Mouse (Mus musculus) kidney, adult 8-10 months (tissue): ENCODE results near the gene Ddb2.

Source experiments
- DNase-seq, 2 experiments: peaks; one replicate each; pipeline ENCODE4 v3.0.0; 2022

Ddb2 gene

GRCm38 (mm10) chr2:91236601-91237510, at the start of gene Ddb2:
Gene Ddb2, minus strand, starts transcription at chr2:91236982.
- peak; percentile 87 to 91 for DNase-seq

- DNase-seq: peak; percentile 40 to 74
Observed at GRCm38 (mm10) chr2:91285885-91286505, 49.2 kb upstream of the Ddb2 start.

GRCm38 (mm10) chr2:91284375-91285199, 47.8 kb upstream of the Ddb2 start:
- DNase-seq: no peak

- no peak for DNase-seq
Observed at GRCm38 (mm10) chr2:91283972-91284371, 47.2 kb upstream of the Ddb2 start.

DNA sequence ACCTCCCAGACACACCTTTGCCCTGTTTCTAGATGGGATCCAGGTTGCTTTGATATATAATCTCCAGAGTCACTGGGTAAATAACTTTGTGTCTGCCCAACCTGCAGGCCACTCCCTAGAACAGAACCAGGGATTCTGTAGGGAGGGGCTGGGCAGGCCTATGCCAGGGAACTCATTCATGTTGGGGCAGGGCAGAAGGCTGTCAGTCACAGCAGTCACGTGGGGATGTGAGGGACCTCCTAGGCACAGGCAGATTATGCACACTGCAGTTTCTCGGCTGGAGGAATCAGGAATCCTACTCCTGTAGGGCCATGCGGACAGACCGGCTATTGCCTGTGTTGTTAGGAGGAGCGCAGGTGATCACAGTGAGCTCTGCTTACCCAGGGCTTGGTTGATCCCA, 44.6 kb upstream of the Ddb2 start:
- no peak for DNase-seq

- DNase-seq: no peak
Observed at GRCm38 (mm10) chr2:91279372-91279755, 42.6 kb upstream of the Ddb2 start.

DNA sequence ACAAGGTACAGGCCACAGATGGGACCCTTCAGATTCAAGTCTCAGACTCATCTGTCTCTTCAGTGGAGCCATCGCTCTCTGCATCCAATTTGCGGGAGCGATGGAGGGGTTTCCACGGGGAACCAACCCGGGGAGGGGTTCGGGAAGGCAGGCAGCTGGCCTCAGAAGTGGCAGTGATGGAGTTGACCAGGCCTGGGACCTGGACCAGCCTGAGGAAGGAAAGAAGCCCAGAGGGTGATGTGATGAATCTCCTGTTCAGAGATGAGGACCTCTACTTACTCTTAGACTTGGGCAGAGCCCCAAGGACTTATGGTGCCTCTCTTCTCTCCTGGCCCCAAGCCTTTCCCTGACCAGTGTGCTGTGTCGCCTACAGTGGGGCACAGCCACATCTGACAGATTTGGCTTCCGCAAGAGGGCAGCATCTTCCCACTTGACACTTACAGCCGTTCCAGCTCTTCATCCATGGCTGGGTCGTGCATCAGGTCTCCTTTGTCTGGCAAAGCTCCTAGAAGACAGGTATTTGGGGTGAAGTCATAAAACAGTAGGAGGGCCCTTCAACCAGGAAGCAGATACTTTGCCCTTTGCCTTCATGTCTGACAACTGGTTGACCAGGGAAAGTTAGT, 42.1 kb upstream of the Ddb2 start:
- DNase-seq: peak in 1 of 2 experiments; percentile 62

DNA sequence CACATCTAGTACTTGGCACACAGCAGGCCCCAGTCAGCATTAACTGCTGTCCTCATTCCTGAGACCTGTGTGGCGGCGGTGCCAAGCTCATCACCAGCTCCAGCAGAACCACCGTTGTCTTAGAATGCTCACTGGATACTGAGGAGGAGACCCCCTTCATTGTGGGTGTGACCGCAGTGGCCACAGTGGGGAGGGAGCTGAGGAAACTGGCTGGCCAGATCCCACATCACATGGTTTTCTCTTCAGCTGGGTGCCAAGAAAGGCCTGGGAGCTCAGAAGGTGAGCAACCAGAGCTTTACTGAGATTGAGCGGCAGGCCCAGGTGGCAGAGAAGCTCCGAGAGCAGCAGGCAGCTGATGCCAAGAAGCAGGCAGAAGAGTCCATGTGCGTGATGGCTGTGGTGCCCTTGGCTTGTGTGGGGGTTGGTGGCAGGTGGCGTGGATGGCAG, 32.9 kb upstream of the Ddb2 start:
- DNase-seq: no peak

DNA sequence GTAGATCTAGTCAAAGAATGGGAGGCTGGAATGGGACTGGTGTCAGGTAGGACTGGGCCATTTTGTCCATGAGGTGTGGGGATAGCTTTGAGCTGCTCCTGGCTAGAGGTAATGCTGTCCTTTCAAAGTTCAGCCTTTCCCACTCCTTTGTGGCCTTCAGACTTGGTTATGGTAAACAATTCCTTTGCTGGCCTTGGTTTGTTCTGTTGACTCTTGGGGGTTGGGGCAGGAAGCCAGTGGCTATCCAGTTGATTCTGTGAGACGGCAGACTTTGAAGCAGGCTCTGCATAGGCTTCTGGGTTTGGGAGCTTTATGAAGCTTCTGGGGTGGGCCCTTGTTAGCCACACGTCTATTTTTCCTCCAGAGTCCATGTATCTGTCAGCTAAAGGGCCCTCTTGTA, 31.9 kb upstream of the Ddb2 start:
- DNase-seq: no peak

DNA sequence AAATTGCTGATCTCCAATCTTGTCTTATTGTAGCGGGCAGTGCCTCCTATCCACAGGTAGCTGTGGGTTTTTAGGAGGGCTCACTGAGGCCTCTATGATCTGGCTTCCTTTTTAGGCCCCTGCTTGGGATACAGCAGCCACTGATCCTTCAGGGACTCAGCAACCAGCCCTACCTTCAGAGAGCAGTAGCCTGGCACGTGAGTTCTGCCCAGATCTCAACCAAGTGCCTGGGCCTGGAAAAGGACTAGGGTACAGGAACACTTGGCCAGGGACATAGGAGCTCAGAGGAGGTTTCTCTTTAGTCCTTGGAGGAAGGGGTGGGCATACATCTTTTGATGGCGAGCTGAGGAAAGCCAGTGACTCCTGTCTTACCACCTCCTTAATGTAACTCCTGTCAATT, 31.3 kb upstream of the Ddb2 start:
- DNase-seq: no peak

DNA sequence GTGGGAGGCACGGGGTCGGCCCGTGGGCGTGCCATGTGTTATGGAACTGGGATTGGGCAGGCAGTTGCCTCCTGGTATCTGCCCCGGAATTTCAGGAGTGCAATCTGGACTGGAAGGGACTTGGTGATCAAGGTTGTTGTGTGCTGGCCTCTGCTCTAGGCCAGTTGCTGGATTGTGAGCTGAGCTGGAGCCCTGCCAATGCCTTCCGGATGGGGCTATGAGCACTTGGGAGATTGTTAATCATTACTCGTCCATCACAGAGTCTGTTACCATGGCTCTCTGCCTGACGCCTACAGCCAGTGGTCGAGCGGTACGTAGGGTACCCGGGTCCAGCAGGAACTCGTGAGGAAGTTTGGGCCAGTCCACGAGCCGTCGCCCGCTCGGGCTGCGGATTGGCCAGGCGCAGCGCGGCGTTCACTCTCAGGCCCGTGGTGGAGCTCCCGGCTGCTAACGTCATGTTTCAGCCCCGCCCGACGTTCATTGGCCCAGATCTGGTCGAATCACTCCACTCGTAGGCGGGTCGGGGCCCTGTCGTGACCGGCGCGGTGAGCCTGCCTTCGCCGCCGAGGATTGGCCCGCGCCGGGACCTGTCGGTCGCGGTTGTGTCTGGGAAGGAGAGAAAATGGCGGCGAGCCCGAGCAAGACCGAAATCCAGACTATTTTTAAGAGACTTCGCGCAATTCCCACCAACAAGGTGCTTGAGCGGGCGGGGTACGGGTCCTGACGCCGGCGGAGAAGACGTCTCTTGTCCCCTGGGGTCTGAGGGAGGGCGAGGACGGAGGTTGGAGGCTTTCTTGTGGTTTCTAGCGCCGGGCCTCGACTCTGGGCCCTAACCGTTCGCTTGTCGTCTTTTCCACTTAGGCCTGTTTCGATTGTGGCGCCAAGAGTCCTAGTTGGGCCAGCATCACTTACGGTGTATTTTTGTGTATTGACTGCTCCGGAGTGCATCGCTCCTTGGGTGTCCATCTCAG, 28.2 kb upstream of the Ddb2 start, which contains the start of gene Arfgap2:
Gene Arfgap2, plus strand, starts transcription at position 264 of the 971 bp plus-strand sequence.
- peak; percentile 99 for DNase-seq

GRCm38 (mm10) chr2:91263692-91264660, 27.2 kb upstream of the Ddb2 start:
- no peak for DNase-seq

DNA sequence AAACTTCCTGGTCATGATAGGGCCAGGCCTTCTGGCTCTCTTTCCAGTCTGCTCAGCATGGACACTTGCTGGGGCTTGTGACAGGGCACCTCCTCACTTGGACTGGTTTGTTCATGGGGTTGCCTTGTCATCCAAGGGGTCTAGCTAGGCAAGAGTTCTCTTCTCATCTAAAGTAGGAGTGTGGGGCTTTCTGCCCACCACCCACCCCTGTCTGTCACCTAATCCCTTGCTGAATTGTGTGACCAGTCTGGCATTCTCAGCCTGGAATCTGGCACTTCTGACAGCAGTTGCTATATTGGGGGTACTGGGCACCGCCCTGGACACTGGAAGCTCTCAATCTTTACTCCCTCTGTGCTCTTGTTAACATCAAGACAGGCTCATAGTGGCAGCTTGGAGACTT, 22.7 kb upstream of the Ddb2 start:
- no peak for DNase-seq

DNA sequence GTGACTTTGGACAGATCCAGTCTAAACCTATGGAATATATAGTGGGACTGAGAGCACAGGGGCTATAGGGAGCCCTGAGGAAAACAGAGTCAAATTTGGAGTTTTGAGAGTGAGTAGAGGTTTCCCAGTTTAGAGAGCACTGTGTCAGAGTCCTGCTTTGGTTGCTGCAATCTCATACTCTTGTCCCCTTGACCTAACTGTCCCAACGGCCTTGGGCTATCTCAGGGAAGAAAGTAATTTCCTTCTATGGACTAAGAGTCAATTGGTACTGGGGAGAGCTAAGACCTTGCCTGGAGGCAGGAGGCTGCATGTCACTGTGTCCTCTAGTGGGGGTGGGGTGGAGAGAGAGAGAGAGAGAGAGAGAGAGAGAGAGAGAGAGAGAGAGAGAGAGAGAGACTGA, 22.0 kb upstream of the Ddb2 start:
- no peak for DNase-seq

GRCm38 (mm10) chr2:91258054-91258453, 21.3 kb upstream of the Ddb2 start:
- DNase-seq: no peak

GRCm38 (mm10) chr2:91257126-91257980, 20.6 kb upstream of the Ddb2 start:
- DNase-seq: peak; percentile 57 to 59

DNA sequence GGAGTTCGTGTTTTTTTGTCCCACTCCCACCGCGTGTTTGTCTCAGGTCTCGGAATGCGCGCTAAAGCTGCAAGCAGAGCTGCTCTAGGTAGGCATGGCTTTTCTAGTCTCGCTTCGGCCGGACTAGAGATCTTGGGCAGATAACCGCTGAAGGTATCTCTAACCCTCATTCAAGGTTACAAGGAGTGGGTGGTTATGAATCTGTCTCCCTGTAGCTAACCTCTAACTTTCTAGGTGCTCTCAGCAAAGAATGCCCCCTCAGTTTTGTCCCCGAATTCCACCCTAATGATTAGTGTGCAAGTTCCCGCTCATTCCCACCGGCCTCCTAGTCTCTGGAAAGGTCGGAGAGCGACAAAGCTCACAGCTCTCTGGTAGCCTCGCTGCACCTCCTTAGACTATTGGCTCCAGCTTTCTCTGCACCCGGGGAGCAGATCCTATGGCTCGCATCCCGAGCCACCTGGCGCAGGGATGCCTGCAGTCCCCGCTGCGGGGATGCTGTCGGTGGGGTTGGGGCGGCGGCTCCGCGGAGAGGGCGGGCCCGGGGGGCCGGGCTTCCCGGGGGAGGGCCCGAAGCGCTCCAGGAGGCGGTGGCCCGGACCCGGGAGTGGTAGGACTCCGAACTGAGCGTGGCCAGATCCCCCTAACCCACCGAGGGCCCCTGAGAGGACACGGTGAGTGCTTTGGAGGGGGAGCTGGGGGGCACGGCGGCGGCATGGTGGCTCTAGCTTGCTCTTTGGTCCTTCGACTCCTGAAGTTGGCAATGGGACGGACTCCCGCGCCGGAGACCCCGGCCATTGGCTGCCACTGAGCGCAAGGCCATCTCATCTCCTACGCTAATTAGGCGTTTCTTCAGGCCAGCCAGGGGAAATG, 19.7 kb upstream of the Ddb2 start:
- DNase-seq: peak in 1 of 2 experiments; percentile 60

DNA sequence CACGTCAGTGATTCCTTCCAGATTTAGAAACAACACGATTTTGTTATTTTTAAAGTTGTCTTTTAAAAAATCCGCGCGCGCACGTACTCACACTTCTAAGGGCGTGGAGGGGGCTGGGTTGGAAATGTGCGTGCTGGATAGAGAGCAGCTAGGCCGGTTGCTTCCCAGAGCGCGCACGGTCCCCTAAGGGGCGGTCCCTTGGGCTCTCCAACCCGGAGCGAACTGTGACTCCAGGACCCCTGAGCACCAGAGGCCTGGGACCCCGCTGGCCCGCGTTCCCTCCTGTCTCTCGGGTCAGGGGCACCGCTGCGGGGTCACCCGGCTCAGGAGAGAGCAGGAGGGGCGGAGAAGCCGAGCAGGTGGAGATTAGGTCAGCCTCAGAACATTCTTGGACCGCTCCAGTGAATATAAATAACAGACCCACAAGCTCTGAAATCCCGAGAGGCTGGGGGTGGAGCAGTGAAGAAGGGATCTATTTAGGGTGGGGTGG, 18.9 kb upstream of the Ddb2 start, which contains the start of gene Pacsin3:
Gene Pacsin3, plus strand, starts transcription at position 294 of the 490 bp plus-strand sequence.
- peak in 1 of 2 experiments; percentile 18 for DNase-seq
